Mouse (Mus musculus) heart, embryonic 16.5 days (tissue): ENCODE data around the gene Rap1a. TPM values are rescaled to one million over a fixed set of nuclear protein-coding genes. Genes with fewer than 3 reads are reported as not detected.

Experiments
- ATAC-seq: fragments of 200-750 bp; cut with Nextera tagmentation; replicated peaks from 2 replicates; pipeline ENCODE4 v1.8.0; 2017; ENCODE audit warnings: moderate number of reproducible peaks; ENCODE audit not compliant: insufficient read depth, low FRiP score; ENCODE audit errors: extremely low read depth
- H3K27ac ChIP-seq: fragments of 300-500 bp; sonication (generic); 2 replicates; pipeline ENCODE4 v1.5.1; 2014; ENCODE audit warnings: mild to moderate bottlenecking, low read length, control low read depth, moderate library complexity
- H3K27me3 ChIP-seq: fragments of 300-500 bp; sonication (generic); 2 replicates; pipeline ENCODE4 v1.6.1; 2014; ENCODE audit warnings: low read length, mixed read lengths; ENCODE audit not compliant: control insufficient read depth, insufficient read depth
- H3K36me3 ChIP-seq: fragments of 300-500 bp; sonication (generic); 2 replicates; pipeline ENCODE4 v1.6.1; 2014; ENCODE audit not compliant: control insufficient read depth, insufficient read depth
- H3K4me1 ChIP-seq: fragments of 300-500 bp; sonication (generic); 2 replicates; pipeline ENCODE4 v1.6.1; 2014; ENCODE audit warnings: low read length, mixed read lengths; ENCODE audit not compliant: control insufficient read depth, insufficient read depth
- H3K4me2 ChIP-seq: fragments of 300-500 bp; sonication (generic); 2 replicates; pipeline ENCODE4 v1.6.1; 2014; ENCODE audit warnings: low read depth, mild to moderate bottlenecking, control low read depth, low read length
- H3K4me3 ChIP-seq: fragments of 300-500 bp; sonication (generic); 2 replicates; pipeline ENCODE4 v1.5.1; 2014; ENCODE audit warnings: mild to moderate bottlenecking, control low read depth, low read length
- H3K9ac ChIP-seq: fragments of 300-500 bp; sonication (generic); 2 replicates; pipeline ENCODE4 v1.6.1; 2014; ENCODE audit warnings: low read length, control low read depth
- H3K9me3 ChIP-seq: fragments of 300-500 bp; sonication (generic); replicated peaks from 2 replicates; pipeline ENCODE4 v1.6.1; 2016; ENCODE audit warnings: low read length; ENCODE audit not compliant: control insufficient read depth
- WGBS: fragments of 180-500 bp; shearing (Covaris S2); extraction: QIAGEN DNeasy Blood & Tissue Kit; methylation state at CpG from one replicate; pipeline ENCODE4 v1.1.7; 2014; 5-methylcytosine and 5-hydroxymethylcytosine counted together
- polyA plus RNA-seq: library from polyadenylated mRNA; unstranded; fragments of >200 nt; fragmentation: Nextera tagmentation; extraction: Ambion mirVana; gene quantifications from 2 replicates; pipeline ENCODE4 v1.2.1, GENCODE M21; 2015

Gene Rap1a
- polyA plus RNA-seq, 1 experiment from 2014 or later = 98.8 TPM

- no peak for ATAC-seq
- H3K4me2 ChIP-seq = no peak overlapping the region
- no peaks in the 10 kb centered on the region for H3K27me3 ChIP-seq
- peaks cover 20% of the 10 kb centered on the region for H3K4me1 ChIP-seq
- no peaks in the 10 kb centered on the region for H3K9me3 ChIP-seq
- no peaks in the 10 kb centered on the region for H3K36me3 ChIP-seq
- 73% methylated on average over 2 of the region's 2 CpGs for WGBS
- no peak overlapping the region for H3K4me3 ChIP-seq
- no peak overlapping the region for H3K9ac ChIP-seq
- no peak overlapping the region for H3K27ac ChIP-seq
Observed at GRCm38 (mm10) chr3:105797427-105797826, 3.7 kb downstream of the Rap1a start.

DNA sequence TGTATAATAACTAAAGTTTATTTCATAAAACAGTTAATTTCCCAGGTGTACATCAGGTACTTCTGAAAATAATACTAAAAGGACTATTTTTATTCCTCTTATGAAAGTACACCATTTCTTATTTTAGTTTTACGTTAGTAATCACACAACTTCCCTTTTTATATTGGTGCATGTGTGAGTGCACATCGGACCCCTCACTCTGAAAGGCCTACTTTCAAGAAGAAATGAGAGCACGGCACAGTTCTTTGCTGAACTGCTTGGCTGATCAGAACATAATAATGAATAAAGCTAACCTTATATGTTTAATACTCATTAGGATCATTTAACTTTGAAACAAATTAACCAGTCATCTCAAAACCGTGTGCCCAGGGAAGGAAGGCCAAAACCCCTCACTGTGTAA, 4.4 kb downstream of the Rap1a start:
- Histone ChIP-seq H3K36me3 (no peaks in the 10 kb centered on the region), H3K9ac (no peak overlapping the region), H3K27ac (no peak overlapping the region), H3K4me3 (no peak overlapping the region), H3K27me3 (no peaks in the 10 kb centered on the region), H3K4me2 (no peak overlapping the region), H3K9me3 (no peaks in the 10 kb centered on the region), H3K4me1 (peaks cover 20% of the 10 kb centered on the region)
- no peak for ATAC-seq
- 77% methylated on average over 4 of the region's 4 CpGs for WGBS

GRCm38 (mm10) chr3:105794309-105794708, 6.8 kb downstream of the Rap1a start:
- no peaks in the 10 kb centered on the region for H3K36me3 ChIP-seq
- no peaks in the 10 kb centered on the region for H3K9me3 ChIP-seq
- 79% methylated on average over 1 of the region's 1 CpGs for WGBS
- no peaks in the 10 kb centered on the region for H3K27me3 ChIP-seq
- H3K27ac ChIP-seq = no peak overlapping the region
- H3K4me2 ChIP-seq = no peak overlapping the region
- peaks cover 9% of the 10 kb centered on the region for H3K4me1 ChIP-seq
- no peak for ATAC-seq
- no peak overlapping the region for H3K9ac ChIP-seq
- H3K4me3 ChIP-seq = no peak overlapping the region

DNA sequence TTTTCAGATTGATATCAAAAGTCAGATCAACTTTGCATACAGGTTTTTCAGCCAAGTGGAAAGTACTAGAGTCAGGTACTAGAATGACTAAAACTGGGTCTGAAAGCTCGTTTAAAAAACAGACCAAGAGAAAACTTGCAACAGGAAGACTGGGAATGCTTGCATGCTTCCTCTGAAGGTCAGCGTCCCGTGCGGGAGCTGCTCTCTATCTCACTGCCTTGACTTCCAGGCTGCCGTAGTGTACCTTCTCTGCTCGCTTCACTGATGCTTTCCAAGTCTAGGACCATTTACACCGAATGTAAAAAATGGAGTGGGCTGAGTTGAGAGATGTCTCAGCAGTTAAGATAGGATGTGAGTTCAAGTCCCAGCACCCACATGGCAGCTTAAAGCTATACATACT, 8.8 kb downstream of the Rap1a start:
- no peak for ATAC-seq
- Histone ChIP-seq H3K4me2 (no peak overlapping the region), H3K27me3 (no peaks in the 10 kb centered on the region), H3K9me3 (peaks cover 3% of the 10 kb centered on the region; the same call in 1 of the 2 replicates), H3K9ac (no peak overlapping the region), H3K4me3 (no peak overlapping the region), H3K4me1 (no peaks in the 10 kb centered on the region), H3K27ac (no peak overlapping the region), H3K36me3 (no peaks in the 10 kb centered on the region)
- 85% methylated on average over 7 of the region's 7 CpGs for WGBS

- Histone ChIP-seq H3K27ac (no peak overlapping the region), H3K9ac (no peak overlapping the region), H3K4me2 (no peak overlapping the region), H3K4me1 (no peaks in the 10 kb centered on the region), H3K36me3 (no peaks in the 10 kb centered on the region), H3K4me3 (no peak overlapping the region), H3K27me3 (no peaks in the 10 kb centered on the region), H3K9me3 (peaks cover 3% of the 10 kb centered on the region; the same call in 1 of the 2 replicates)
- 99% methylated on average over 2 of the region's 2 CpGs for WGBS
- no peak for ATAC-seq
Observed at GRCm38 (mm10) chr3:105791129-105791528, 10.0 kb downstream of the Rap1a start.

- Histone ChIP-seq H3K4me3 (no peak overlapping the region), H3K36me3 (no peaks in the 10 kb centered on the region), H3K9ac (no peak overlapping the region), H3K27me3 (no peaks in the 10 kb centered on the region), H3K9me3 (peaks cover 3% of the 10 kb centered on the region; the same call in 1 of the 2 replicates), H3K27ac (no peak overlapping the region), H3K4me2 (no peak overlapping the region), H3K4me1 (no peaks in the 10 kb centered on the region)
- WGBS = 96% methylated on average over 1 of the region's 1 CpGs
- no peak for ATAC-seq
Observed at GRCm38 (mm10) chr3:105790338-105790737, 10.8 kb downstream of the Rap1a start.

GRCm38 (mm10) chr3:105789776-105790175, 11.4 kb downstream of the Rap1a start:
- ATAC-seq = no peak
- WGBS = 80% methylated on average over 1 of the region's 1 CpGs
- Histone ChIP-seq H3K27ac (no peak overlapping the region), H3K36me3 (no peaks in the 10 kb centered on the region), H3K4me1 (no peaks in the 10 kb centered on the region), H3K9ac (no peak overlapping the region), H3K9me3 (peaks cover 3% of the 10 kb centered on the region; the same call in 1 of the 2 replicates), H3K4me2 (no peak overlapping the region), H3K27me3 (no peaks in the 10 kb centered on the region), H3K4me3 (no peak overlapping the region)

DNA sequence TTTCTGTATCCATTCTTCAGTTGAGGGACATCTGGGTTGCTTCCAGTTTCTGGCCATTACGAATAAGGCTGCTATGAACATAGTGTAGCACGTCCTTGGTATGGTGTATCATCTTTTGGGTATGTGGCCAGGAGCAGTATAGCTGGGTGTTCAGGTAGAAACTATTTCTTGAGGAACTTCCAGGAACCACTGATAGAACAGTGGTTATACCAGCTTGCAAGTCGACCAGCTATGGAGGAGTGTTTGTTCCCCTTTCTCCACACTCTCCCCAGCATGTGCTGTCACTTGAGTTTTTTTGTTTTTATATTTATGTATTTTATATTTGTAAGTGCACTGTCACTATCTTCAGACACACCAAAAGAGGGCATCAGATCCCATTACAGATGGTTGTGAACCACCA, 13.8 kb downstream of the Rap1a start:
- no peak for ATAC-seq
- H3K27ac ChIP-seq = no peak overlapping the region
- no peaks in the 10 kb centered on the region for H3K36me3 ChIP-seq
- no peaks in the 10 kb centered on the region for H3K27me3 ChIP-seq
- no peak overlapping the region for H3K4me3 ChIP-seq
- H3K9ac ChIP-seq = no peak overlapping the region
- peaks cover 5% of the 10 kb centered on the region; the same call in 1 of the 2 replicates for H3K4me1 ChIP-seq
- 87% methylated on average over 3 of the region's 3 CpGs for WGBS
- H3K9me3 ChIP-seq = peaks cover 3% of the 10 kb centered on the region; the same call in 1 of the 2 replicates
- H3K4me2 ChIP-seq = no peak overlapping the region

DNA sequence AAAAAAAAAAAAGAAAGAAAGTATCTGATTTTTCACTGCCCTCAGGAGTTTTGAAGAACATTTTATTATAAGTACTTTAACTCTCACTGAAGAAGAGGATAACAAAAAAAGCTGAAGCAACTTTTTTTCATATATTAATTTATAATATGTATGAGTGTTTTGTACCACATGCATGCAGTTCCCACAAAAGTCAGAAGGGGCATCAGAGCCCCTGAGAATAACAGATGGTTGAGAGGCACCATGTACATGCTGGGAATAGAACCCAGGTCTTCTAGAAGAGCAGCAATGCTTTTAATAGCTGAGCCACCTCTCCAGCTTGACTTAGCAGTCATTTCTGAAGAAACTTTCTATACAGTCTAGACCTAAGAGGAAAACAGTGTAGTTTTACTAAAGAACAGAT, 15.3 kb downstream of the Rap1a start:
- H3K4me1 ChIP-seq = peaks cover 5% of the 10 kb centered on the region; the same call in 1 of the 2 replicates

More for the DNA sequence above, 15.3 kb downstream of the Rap1a start:
- no peak overlapping the region for H3K27ac ChIP-seq
- ATAC-seq = no peak
- H3K4me3 ChIP-seq = no peak overlapping the region
- peaks cover 3% of the 10 kb centered on the region; the same call in 1 of the 2 replicates for H3K9me3 ChIP-seq
- no peaks in the 10 kb centered on the region for H3K36me3 ChIP-seq
- H3K4me2 ChIP-seq = no peak overlapping the region
- no peaks in the 10 kb centered on the region for H3K27me3 ChIP-seq
- H3K9ac ChIP-seq = no peak overlapping the region
